Mouse (Mus musculus) cerebellum, adult 8-10 months (tissue): ENCODE results near the gene Fam107b.
"Not testable (repeated sequence)": the region's sequence is repeated elsewhere in the genome, so short reads cannot be mapped to it uniquely, and the experiment has no call there.

ENCODE experiments used
- DNase-seq: peaks from one replicate; pipeline ENCODE4 v3.0.0; 2022

Gene Fam107b

DNA sequence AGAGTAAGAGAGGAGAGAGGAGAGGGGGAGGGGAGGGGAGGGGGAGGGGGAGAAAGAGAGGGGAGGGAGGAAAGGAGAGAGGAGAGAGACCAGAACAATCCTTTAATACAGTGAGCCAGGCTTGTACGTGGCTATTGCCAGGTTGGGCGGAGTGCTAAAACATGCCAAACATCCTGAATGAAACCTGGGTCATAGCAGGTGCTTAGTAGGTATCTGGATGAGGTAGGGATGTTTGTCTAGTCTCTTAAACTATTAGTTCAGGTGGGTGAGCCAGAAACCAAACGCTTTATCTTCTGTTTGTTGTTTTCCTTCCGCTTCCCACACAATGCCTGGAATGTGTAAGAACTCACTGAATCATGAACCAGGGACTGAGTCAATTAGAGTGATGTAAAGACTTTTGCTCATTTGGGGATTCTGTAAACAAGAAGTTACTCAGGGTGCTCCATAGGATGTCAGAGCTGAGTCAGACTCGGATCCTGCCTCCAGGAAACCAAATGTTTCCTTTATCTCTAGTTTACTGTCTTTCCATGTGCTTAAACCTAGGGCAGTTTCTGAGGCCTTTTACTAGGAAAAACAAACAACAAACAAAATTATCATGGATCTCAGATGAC is 89.1 kb downstream of the Fam107b start:
- no peak for DNase-seq

DNA sequence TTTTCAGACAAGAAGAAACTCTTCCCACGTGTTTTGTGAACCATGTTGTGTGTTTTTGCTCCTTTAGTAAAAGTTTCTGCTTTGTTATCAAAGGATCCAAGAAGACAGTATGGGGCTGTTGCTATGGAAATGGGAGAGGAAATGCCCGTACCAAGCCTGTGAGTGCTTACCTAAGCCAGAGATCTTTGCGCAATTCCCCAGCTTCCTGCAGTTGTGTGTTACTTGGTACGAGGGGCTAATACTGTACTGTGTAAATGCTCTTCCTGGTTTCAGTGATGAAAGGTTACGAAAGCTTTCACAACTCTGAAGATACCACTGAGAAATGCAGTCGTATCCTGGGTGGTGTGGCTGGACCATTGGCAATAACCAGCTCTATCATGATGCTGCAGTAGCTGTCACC is 93.8 kb downstream of the Fam107b start:
- DNase-seq = no peak

DNA sequence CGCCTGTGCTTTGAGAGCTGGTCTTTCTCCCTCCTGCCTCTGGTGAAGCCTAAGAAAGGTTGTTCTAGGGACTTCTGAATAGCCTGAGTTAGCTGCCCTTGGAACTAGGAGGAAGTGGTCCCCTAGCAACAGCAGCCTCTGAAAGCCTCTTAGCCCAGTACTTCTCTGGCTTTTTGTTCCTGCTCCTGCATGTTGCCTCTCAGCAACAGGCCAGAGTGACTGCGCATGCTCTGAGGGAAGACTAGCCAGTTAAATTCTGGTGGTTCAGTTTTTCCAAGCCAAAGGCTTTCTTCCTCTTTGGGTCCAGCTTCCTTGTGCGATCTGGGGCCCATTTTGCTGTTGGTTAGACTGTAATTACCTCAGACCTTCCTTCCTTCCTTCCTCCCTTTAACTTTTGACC is 98.4 kb downstream of the Fam107b start:
- DNase-seq = no peak

DNA sequence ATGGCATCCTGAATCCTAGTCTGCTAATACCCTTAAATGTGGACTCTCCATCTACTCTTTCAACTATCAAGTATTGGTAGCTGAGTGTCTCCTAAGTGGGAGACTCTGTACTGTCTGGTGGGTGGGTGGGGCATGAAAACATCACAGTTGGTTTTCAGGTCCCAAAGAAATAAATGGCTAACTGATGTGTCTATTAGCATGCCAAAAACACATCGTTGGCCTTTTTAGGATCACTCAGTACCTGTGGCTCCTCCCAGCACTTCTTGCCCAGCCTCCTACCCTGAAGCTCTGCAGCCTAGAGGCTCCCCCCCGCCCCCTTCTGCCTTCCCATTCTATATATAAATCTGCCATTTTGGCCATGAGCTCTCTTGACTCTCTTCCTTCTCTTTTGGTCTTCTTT is 99.4 kb downstream of the Fam107b start:
- DNase-seq = no peak

DNA sequence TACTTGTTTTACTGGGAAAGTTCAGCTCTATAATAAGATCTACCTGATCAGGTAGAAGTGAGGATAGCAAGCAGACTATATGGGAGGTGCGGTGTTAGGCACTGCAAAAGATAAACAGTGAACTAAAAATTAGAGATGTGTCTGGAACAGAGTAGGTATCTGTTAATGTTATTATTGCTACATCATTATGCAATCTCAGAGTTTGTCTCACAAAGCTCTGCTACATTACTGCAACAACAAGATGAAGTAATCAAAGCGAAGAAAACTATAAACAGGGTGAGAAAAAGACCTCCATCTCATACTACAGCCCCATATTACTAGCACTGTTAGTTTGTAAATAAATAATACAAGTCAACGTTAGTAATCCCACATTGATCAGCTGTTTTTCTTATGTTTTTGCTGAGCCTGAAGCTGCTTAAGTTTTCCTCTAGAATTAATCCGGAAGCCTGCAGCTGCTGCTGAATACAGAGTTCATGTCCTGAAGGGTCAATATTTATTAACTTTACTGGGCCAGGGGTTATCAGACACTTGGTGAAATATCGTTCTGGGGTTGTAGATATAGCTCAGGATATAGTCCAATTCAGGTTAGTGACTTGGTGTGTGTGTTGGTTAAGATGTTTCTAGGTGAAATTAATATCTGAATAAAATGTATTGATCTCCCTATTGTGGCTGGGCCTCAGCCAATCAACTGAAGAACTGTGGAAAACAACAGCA is 102.5 kb downstream of the Fam107b start:
- no peak for DNase-seq

DNA sequence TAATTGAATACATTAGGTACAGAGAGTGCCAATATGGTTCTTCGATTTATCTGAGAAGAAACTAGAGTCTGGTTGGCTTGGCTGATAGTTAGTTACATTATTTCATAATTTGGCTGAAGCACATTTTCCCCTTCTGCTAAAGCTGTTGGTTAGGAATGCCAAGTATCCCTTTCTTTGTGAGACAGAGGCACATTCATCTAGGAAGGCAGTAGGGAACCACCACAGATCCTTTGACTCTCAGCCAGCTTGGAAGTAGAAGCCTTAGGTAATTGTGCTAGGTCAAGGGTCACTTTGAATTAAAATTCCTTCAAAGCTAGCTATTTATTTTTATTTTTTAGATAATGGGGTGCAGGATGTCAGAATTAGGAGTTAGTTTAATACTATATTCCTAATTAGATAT is 105.2 kb downstream of the Fam107b start:
- DNase-seq = no peak

DNA sequence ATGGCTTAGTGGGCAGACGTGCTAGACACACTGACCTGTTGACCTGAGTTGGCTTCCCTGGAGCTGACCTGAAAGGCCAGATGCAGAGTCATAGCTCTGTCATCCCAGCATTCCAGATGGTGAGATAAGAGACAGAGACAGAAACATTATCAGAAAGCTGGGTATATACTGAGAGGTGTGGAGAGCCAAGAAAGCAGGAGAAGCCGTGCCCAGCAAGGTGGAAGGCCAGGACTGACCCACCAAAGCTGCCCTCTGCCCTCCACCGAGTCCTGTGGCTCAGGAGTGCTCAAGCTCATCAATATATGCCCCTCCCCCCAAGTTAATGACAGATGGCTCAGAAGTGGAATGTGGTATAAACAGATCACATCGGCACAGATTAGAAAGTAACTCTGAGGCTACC is 112.4 kb downstream of the Fam107b start:
- no peak for DNase-seq

DNA sequence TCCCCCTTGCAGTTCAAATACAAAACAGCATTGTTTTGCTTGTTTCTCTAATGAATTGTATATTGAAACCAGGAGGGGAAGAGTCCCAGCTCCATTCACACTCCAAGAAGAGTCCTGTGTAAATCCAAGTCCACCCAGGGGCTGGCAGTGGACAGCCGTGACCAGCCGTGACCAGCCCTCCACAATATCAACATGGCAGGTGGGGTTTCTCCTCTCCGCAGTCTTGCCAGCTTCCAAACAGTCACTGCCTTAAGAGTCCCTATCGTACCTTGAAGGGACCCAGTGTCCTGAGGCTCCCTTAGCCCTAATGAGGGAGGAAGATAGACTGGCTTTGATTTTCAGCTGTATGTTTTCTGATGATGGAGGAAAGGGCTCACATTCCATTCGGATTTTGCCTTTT is 113.1 kb downstream of the Fam107b start:
- DNase-seq = no peak

DNA sequence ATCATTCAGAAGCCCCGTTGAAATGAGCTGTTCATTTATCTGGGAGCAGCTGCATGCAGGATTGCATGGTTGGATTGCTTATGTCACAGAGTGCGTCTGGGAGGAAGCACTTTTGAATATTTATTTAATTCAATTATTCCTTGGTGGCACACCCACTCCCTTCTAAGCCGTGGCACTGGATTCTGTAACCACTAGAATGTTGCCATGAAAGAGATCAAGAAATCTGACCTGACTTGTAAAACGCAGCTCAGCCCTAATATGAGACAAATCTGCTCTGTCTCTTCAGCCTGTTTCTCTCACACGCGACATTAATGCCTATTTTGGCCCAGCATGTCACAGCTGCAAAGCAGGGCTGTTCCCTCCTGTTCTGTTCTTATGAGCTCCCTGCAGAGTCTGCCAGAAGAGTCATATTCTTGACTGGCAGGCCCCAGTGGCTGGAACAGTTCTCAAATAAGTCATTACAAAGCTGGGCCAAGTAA is 113.5 kb downstream of the Fam107b start:
- no peak for DNase-seq

DNA sequence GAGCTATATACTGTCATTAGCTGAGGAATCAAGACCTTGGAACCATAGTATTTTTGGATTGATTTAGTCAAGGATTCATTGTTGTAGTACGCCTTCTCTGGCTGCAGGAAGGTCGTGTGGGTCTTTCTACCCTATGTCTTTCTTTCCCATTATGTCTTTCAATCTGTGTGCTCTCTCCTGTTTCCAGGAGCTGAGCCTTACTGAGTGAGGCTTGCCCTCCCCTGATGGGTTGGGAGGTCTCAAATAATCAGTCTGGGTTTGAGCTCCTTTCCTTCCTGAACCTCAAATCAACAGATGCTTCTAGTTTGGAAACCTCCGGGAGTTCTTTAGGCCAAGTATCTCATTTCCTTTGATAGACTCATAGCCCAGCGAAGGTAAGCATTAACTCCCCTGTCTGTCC is 119.9 kb downstream of the Fam107b start:
- DNase-seq = no peak

DNA sequence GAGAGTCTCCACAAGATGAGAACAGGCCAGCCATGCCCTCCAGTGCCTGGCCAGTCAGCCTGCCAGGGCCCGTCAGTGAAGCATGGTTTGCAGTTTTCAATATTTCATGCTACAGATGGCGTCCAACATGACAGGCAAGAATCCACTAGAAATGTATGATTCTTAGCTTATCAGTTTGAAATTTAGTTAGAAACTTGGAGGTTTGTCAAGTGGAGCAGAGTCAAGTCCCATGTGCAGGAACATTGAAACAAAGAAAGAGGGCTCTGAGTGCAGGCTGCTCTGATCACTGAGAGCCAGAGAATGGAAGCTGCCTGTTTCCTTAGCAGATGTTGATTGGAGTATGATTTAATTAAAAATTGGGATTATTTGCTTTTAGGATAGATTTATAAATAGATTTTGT is 122.5 kb downstream of the Fam107b start:
- DNase-seq = no peak

DNA sequence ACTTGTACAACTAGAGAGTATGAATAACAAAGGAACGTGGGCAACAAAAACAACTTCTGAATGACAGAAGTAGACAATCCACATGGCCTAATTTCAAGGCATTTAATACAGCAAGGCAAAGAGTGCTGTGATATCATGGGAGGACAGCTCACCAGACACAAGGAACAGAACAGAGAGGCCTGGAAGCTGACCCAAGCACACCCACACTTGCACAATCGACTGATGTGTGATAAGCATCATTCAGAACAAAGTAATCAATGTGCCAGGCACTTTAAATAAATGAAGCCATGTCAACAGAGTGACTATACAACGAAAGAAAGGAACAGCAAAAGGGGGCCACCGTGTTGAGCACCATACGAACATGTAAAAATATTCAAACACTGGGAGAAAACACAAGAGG is 125.6 kb downstream of the Fam107b start:
- no peak for DNase-seq

DNA sequence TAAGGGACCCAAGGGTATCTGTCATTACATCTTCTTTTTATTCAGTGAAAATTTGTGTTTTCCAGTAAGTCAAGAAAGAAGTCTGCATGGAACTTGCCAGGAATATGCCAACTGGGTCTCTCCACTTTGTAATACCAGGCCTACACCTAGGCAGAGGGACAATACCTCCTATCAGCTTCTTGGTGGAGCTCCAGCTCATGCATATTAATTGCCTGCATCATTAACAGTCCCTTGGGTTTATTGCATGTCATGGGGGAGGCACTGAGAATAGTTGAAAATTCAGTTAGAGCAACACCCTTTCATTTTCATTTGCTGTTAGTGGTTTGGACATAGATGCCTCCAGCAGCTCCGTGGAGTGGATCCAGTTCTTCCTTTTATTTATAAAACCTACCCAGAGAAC is 130.1 kb downstream of the Fam107b start:
- no peak for DNase-seq

DNA sequence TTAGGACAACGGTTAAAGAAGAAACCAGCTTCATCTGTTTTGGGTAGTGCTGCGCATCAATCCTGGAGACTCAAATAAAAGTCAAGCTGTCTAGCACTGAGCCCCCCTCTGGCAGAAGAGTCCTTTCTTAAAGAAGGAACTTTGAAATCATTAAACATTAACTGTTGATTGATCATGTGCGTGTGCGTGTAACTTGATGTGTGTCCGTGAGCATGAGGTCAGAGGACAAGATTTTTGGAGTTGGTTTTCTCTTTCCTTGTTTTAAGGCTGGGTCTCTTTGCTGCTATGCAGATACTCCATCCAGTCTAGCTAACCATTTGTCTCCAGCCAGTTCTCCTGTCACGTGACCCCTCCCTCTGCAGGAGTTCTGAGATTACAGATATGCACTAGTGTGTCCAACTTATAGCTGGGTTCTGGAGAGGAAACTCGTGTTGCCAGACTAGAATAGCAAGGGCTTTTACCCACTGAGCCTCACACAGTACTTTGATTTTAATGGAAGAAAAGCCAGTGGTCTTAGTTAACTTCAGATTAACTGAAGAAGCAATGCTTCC is 132.4 kb downstream of the Fam107b start:
- DNase-seq = no peak

DNA sequence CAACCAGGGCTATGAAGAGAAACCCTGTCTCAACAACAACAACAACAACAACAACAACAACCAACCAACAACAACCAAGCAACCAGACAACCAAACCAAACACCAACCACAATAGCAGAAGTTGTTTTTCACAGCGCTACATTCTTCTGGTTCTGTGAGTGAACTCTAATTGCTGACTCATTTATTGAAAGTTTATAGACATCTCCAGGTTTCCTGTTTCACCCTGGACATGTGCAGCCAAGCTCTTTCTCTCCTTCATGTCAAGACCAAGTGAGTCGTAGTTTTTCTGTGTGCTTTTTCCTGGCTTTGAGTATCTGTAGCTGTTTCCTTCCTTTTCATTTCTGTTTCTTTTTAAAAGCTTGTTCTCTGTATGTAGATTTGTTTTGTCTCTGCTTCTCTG is 133.5 kb downstream of the Fam107b start:
- DNase-seq = no peak

DNA sequence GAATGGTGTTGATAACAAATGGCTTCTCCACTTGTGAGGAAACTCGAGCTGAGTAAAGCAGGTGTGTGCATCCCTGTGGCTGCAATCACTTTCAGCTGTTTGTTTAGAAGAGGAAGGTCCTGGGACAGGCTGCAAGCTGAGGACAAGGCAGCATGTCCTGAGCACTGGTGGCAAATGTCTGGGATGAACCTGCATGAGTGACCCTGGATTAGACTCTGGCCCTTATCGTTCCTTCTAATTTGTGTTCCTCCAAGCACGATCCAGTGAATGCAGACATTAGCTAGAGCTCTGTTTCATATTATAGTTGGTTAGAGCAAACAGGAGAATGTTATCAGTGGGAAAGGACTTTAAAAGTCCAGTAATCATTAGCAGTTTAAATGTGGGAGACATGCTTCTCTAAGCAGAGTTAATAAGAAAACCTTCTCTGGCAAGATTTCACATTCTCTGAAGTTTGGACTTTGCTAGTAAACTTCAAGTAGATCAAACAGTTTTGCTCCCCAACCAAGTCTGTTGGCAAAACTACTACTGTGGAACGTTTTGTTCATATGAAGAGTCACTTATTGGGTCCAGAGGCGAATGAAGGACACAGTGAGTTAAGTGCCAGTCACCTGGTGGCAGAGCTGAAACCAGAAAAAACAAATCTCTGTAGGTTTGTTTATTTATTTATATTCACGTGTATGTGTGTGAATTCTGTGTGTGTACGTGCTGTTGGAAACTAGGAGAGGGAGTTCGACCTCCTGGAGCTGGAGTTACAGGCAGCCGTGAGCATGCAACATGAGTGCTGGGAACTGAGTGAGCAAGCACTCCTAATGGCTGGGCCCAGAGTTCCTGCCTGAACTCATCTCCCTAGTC is 134.2 kb downstream of the Fam107b start:
- DNase-seq = no peak

DNA sequence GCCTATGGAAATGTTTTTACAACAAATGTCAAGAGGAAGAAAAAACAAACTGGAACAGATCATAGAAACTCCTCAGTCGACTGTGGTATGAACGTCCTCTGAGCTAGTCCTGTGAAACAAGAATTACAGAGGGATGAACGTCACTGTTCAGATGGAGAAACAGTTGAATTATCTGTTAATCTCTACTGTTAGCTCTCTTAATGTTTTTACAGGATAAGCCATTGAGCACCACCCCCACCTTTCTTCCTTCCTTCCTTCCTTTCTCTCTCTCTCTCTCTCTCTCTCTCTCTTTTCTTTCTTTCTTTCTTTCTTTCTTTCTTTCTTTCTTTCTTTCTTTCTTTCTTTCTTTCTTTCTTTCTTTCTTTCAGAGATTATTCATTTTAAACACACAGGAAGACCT is 135.0 kb downstream of the Fam107b start:
- DNase-seq = not testable (repeated sequence)

DNA sequence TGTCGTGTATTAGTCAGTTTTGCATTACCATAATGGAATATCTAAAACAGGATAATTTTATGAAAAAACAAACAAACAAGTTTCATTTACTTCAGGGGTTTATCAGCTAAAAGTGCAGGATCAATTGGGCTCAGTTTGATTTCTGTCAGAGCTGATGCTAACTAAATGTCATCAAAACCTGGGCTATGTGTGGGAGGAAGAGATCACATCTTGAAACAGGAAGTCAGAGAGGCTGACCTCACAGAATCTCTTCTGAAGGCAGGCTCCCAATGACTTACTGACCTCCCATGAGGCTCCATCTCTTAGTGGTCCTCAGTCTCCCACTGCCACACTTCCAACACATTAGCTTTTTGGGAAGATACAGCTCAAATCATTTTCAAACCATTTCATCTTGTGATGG is 136.9 kb downstream of the Fam107b start:
- DNase-seq = no peak

DNA sequence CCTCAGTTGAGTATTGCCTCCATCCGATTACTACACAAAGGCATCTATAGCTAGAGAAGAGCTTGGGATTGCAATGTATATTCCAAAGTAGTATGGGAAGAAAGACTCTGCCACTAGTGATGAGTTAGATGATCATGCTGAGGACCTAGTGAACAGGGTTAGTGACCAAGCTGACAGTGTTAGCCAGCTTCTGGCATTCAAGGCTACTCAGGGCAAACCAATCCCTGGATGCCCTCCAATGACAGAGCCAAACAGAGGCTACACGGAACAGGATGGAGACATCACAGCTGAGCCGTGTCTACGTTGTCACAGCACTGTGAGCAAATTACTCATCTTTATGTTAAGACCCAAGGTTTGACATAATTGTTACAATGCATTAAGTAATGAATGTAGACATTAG is 138.3 kb downstream of the Fam107b start:
- DNase-seq = no peak

DNA sequence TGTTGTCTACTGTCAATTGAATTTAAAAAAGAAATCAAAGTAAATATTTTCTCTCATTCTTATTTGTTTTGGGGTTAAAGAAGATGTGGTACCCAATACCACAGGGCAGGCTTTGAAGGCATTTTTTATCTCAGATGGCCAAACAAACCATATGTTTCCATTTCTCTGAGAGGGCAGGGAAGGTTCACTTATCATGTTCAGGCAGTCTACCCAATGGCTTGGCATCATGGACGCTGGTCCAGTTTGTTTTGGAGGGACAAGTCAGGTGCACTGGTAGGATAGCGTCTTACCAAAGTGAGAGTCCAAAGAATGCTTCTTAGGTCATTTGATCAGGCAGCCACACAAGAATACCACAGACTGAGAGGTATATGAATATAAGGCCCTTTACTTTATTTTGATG is 139.6 kb downstream of the Fam107b start:
- DNase-seq = no peak

DNA sequence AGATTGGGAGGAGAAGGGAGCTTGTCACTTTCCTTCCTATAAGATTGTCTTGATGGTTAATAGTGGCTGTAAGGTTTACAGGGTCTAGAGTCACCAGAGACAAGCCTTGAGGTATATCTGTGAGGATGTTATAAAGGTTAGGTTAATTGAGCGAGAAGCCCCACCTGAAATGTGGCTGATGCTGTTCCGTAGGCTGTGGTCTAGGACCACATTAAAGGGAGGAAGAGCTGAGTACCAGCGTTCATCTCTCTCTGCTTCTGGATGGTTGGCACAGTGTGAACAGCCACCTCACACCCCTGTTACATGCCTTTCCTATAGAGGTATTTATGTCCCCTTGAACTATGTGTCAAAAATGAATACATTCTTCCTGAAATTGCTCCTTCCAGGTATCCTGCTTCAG is 140.2 kb downstream of the Fam107b start:
- DNase-seq = no peak

DNA sequence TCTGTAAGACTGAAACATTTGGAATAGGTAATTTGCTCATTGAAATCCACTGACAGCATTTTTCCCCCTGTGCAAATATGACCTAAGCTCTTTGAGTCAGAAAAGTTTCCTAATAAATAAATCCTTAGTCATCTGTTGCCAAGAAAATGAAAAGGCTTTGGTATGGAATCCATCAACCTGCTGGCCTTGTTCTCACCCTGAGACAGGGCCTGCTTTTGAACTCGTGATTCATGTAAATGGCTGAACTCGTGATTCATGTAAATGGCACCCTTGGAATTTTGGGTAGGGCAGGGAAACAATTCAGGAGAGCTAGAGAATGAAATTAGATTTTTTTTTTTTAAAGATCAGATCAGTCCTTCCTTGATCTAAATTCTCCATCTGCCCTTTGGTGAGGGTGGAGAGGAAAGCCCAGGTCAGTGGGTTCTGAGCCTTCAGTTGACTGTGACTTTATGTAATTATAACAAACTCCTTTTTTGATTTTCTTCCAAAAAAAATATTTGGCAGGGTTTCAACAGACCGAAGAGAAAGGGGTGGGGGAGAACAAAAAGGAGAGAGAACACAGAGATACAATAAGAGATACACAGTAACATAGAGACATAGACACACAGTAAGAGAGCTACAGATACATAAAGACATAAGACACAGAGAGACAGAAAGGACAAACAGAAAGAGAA is 142.2 kb downstream of the Fam107b start:
- DNase-seq = no peak

DNA sequence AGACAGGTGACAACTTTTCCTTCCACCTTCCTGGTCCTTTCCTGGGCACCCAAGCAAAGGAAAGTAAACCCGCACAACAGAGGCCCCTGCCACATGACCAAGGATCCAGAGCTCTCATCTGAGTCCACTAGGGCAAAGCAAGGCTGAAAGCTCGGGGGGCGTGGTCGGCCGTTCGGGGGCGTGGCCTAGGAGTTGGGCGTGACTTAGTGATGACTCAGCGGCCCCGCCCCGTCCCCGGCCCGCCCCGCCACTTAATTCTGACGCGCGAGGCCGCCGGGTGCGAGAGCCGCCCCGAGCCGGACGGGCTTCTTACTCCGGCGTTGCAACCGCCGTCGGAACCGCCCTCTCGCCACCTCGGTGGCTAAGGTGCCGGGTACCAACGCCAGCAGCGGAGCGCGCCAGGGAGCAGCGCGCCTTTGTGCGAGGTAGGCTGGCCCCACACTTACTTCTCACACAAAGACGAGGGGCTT is 143.0 kb downstream of the Fam107b start:
- DNase-seq = peak; percentile 95
